Mouse (Mus musculus) megakaryocyte, embryonic 14.5 days (primary cell): ENCODE results near the gene Morn3.

Source experiments
- FLI1 ChIP-seq: IDR thresholded peaks from 2 replicates; pipeline ENCODE4 v1.6.1; 2012; ENCODE audit warnings: low read length, inconsistent platforms, mixed read lengths
- GATA1 ChIP-seq: IDR thresholded peaks from 3 replicates; pipeline ENCODE4 v1.6.1; 2012; ENCODE audit warnings: mixed read lengths, low read length, inconsistent platforms, borderline replicate concordance

DNA sequence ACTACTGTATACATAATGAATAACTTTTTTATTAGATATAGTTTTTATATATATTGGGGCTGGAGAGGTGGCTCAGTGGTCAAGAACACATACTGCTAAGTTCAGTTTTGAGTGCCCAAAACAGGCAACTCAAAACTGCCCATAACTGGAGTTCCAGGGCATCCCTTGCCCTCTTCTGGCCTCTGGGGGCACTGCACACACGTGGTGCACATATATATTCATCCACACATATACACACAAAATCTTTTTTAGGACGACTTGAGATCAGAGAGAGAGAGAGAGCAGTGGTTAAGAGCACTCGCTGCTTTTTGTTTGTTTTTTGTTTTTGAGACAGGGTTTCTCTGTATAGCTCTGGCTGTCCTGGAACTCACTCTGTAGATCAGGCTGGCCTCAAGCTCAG is 15.5 kb downstream of the Morn3 start:
- TF ChIP-seq GATA1 (no peak), FLI1 (no peak)
